8 mouse cellular contexts compared by ENCODE assay signal in genomic region chr16:96082301-96083178, GRCm38 (mm10). TPM values are rescaled to one million over a fixed set of nuclear protein-coding genes. Genes with fewer than 3 reads are reported as not detected.
DNase-seq lines count a peak whose midpoint lies in the region; ATAC-seq and TF ChIP-seq lines count a peak whose summit lies in the region.

Gene Brwd1 (minus strand): TSS chr16:96082526.

- TF ChIP-seq POLR2A in heart, adult 2 months (IDR thresholded peaks at IDR 0.05; ENCODE audit: insufficient read depth, low read depth, low read length), result peak; percentile 89
- peak; percentile 91 for TF ChIP-seq POLR2A in kidney, adult 2 months (IDR thresholded peaks at IDR 0.05; ENCODE audit: low read depth, low read length)

- no peaks in the 10 kb centered on the region for H3K27me3 ChIP-seq in embryonic facial prominence, embryonic 14.5 days (replicated peaks; ENCODE audit: control insufficient read depth, insufficient read depth, low read length)
- no peaks in the 10 kb centered on the region for H3K27me3 ChIP-seq in heart, adult 2 months (ENCODE audit: control insufficient read depth, insufficient read depth, low read length)
- no peaks in the 10 kb centered on the region for H3K27me3 ChIP-seq in kidney, adult 2 months (replicated peaks; ENCODE audit: control insufficient read depth, insufficient read depth, low read length)
- H3K27me3 ChIP-seq in limb, embryonic 11.5 days (ENCODE audit: control insufficient read depth, insufficient read depth, low read length), result no peaks in the 10 kb centered on the region
- no peaks in the 10 kb centered on the region for H3K27me3 ChIP-seq in midbrain, embryonic 13.5 days

- no peaks in the 10 kb centered on the region for H3K9me3 ChIP-seq in embryonic facial prominence, embryonic 14.5 days (ENCODE audit: control insufficient read depth, low read length)
- H3K9me3 ChIP-seq in limb, embryonic 11.5 days (ENCODE audit: control insufficient read depth, low read length), result no peaks in the 10 kb centered on the region
- no peaks in the 10 kb centered on the region for H3K9me3 ChIP-seq in midbrain, embryonic 13.5 days

- H3K79me2 ChIP-seq in heart, adult 2 months (replicated peaks; ENCODE audit: control insufficient read depth, insufficient read depth, low read length), result peaks cover 5% of the 10 kb centered on the region

- peak within 1 kb of the TSS; percentile 98 for H3K9ac ChIP-seq in embryonic facial prominence, embryonic 14.5 days (ENCODE audit: low read depth, low read length)
- H3K9ac ChIP-seq in heart, adult 2 months (ENCODE audit: low read depth, low read length), result peak within 1 kb of the TSS; percentile 99
- peak within 1 kb of the TSS; percentile 89 for H3K9ac ChIP-seq in limb, embryonic 11.5 days (ENCODE audit: low read length)
- peak within 1 kb of the TSS; percentile 95 for H3K9ac ChIP-seq in midbrain, embryonic 13.5 days (replicated peaks)

- no peak for TF ChIP-seq CTCF in heart, adult 2 months (IDR thresholded peaks at IDR 0.05)
- no peak for TF ChIP-seq CTCF in kidney, adult 2 months (conservative IDR thresholded peaks at IDR 0.05; ENCODE audit: insufficient read depth, insufficient read length, low read depth, low read length)

- DNase-seq in 416B (ENCODE audit: low read depth), result peak; percentile 66
- DNase-seq in adrenal gland, postnatal 4 days (ENCODE audit: low spot score in 2 of 2), result peak; percentile 72 to 83
- DNase-seq in embryonic facial prominence, embryonic 14.5 days (ENCODE audit: low spot score), result peak; percentile 97
- peak; percentile 93 to 95 for DNase-seq in heart, adult 2 months
- DNase-seq in kidney, adult 2 months, result peak; percentile 94
- DNase-seq in limb, embryonic 11.5 days (ENCODE audit: low spot score), result peak; percentile 91
- DNase-seq in spleen, adult 12 weeks (ENCODE audit: low spot score), result peak; percentile 64

- 0 out of 2 replicates have a peak, but pooled peaks have one; percentile 4 for TF ChIP-seq EP300 in heart, adult 2 months (IDR thresholded peaks at IDR 0.05; ENCODE audit: insufficient read depth, low read depth, low read length)

- H3K4me1 ChIP-seq in embryonic facial prominence, embryonic 14.5 days (ENCODE audit: control insufficient read depth, insufficient read depth, low read length), result peaks cover 8% of the 10 kb centered on the region; the same call in 1 of the 2 replicates
- H3K4me1 ChIP-seq in heart, adult 2 months (ENCODE audit: control insufficient read depth, insufficient read depth, low read length), result peaks cover 4% of the 10 kb centered on the region; the same call in 1 of the 2 replicates
- peaks cover 5% of the 10 kb centered on the region; the same call in 1 of the 2 replicates for H3K4me1 ChIP-seq in kidney, adult 2 months (ENCODE audit: control insufficient read depth, insufficient read depth, low read length)
- peaks cover 5% of the 10 kb centered on the region; the same call in 1 of the 2 replicates for H3K4me1 ChIP-seq in limb, embryonic 11.5 days (ENCODE audit: control insufficient read depth, insufficient read depth, low read length)
- peaks cover 24% of the 10 kb centered on the region for H3K4me1 ChIP-seq in midbrain, embryonic 13.5 days (replicated peaks)

- peak; percentile 84 for ATAC-seq in embryonic facial prominence, embryonic 14.5 days (ENCODE audit: low read depth)
- ATAC-seq in limb, embryonic 11.5 days (ENCODE audit: insufficient number of reproducible peaks, low FRiP score, low TSS enrichment, low read depth), result peak; percentile 85
- ATAC-seq in midbrain, embryonic 13.5 days, result peak; percentile 87

- H3K4me3 ChIP-seq in embryonic facial prominence, embryonic 14.5 days (ENCODE audit: low read depth, low read length), result peak within 1 kb of the TSS; percentile 100
- H3K4me3 ChIP-seq in heart, adult 2 months, result peak within 1 kb of the TSS; percentile 76
- peak within 1 kb of the TSS; percentile 72 for H3K4me3 ChIP-seq in kidney, adult 2 months (ENCODE audit: insufficient read depth, low read depth, low read length)
- H3K4me3 ChIP-seq in limb, embryonic 11.5 days (ENCODE audit: low read depth, low read length), result peak within 1 kb of the TSS; percentile 98
- peak within 1 kb of the TSS; percentile 74 for H3K4me3 ChIP-seq in midbrain, embryonic 13.5 days (replicated peaks)

- peak within 1 kb of the TSS; percentile 97 for H3K27ac ChIP-seq in embryonic facial prominence, embryonic 14.5 days (replicated peaks; ENCODE audit: low read depth, low read length)
- H3K27ac ChIP-seq in heart, adult 2 months, result peak within 1 kb of the TSS; percentile 98
- peak within 1 kb of the TSS; percentile 92 for H3K27ac ChIP-seq in kidney, adult 2 months (ENCODE audit: insufficient read depth, low read depth, low read length)
- peak within 1 kb of the TSS; percentile 88 for H3K27ac ChIP-seq in limb, embryonic 11.5 days (replicated peaks; ENCODE audit: low read depth, low read length)
- H3K27ac ChIP-seq in midbrain, embryonic 13.5 days, result peak within 1 kb of the TSS; percentile 95

- intact Hi-C loops in heart, adult 2 months (cut with DNase I), result loop anchor here (1.0 to 5.0 kb wide), 4 partner anchors 46 to 110 kb away; partner anchors contain the start of genes Lca5l, Psmg1 and Wrb

- peaks cover 31% of the 10 kb centered on the region for H3K36me3 ChIP-seq in embryonic facial prominence, embryonic 14.5 days (ENCODE audit: control insufficient read depth, insufficient read depth, low read length)
- peaks cover 6% of the 10 kb centered on the region; the same call in 1 of the 2 replicates for H3K36me3 ChIP-seq in heart, adult 2 months (ENCODE audit: control insufficient read depth, insufficient read depth, low read length)
- no peaks in the 10 kb centered on the region for H3K36me3 ChIP-seq in kidney, adult 2 months (ENCODE audit: control insufficient read depth, insufficient read depth, low read length)
- H3K36me3 ChIP-seq in limb, embryonic 11.5 days (ENCODE audit: control insufficient read depth, insufficient read depth, low read length), result peaks cover 7% of the 10 kb centered on the region; the same call in 1 of the 2 replicates
- H3K36me3 ChIP-seq in midbrain, embryonic 13.5 days, result peaks cover 30% of the 10 kb centered on the region

- WGBS in embryonic facial prominence, embryonic 14.5 days, result under 1% methylated on average over 25 of the region's 107 CpGs
- WGBS in heart, adult 2 months, result 1% methylated on average over 84 of the region's 107 CpGs
- under 1% methylated on average over 102 of the region's 107 CpGs for WGBS in kidney, adult 2 months
- whole genome bisulfite sequencing in limb, embryonic 11.5 days, result under 1% methylated on average over 71 of the region's 107 CpGs
- under 1% methylated on average over 61 of the region's 107 CpGs for WGBS in midbrain, embryonic 13.5 days

- H3K4me2 ChIP-seq in embryonic facial prominence, embryonic 14.5 days (ENCODE audit: low read depth, low read length), result peak within 1 kb of the TSS; percentile 73
- H3K4me2 ChIP-seq in limb, embryonic 11.5 days (ENCODE audit: low read depth, severe bottlenecking), result peak within 1 kb of the TSS; percentile 68
- peak within 1 kb of the TSS; percentile 72 for H3K4me2 ChIP-seq in midbrain, embryonic 13.5 days (replicated peaks)

RNA-seq across cellular contexts. Expression of gene Brwd1, which starts in this region (rescaled TPM):
- total RNA-seq in adrenal gland, postnatal 4 days (2021), result 100 to 1,000 TPM in 1 of 2 experiments, 10 to 100 TPM in 1; 83.2 to 103 TPM
- polyA plus RNA-seq in embryonic facial prominence, embryonic 14.5 days (2014; fragmentation: Nextera tagmentation; extraction: Ambion mirVana), result 107 and 108 TPM in 2 replicates
- total RNA-seq in heart, adult 2 months (2021), result 10 to 100 TPM; 65.5 to 88.7 TPM
- 24.4 and 43.8 TPM in 2 replicates for polyA plus RNA-seq in heart, adult 2 months (2012; rRNA removed)
- polyA plus RNA-seq in kidney, adult 2 months (2012; rRNA removed), result 15.2 and 19.1 TPM in 2 replicates
- 153 and 157 TPM in 2 replicates for polyA plus RNA-seq in limb, embryonic 11.5 days (2014; fragmentation: Nextera tagmentation; extraction: Ambion mirVana)
- 287 and 303 TPM in 2 replicates for polyA plus RNA-seq in midbrain, embryonic 13.5 days (2015; fragmentation: Nextera tagmentation; extraction: Ambion mirVana)

Comparison
In these comparisons a context has a peak if more than half of its experiments do, and no peak if none do; other contexts are left out.
1. Peak in every context shown above with its lines: DNase-seq, ATAC-seq, H3K4me3 ChIP-seq and H3K27ac ChIP-seq.